Mouse (Mus musculus) embryonic facial prominence, embryonic 15.5 days (tissue): ENCODE data around the gene Tecr. TPM values are rescaled to one million over a fixed set of nuclear protein-coding genes. Genes with fewer than 3 reads are reported as not detected.
"Not testable (repeated sequence)": the region's sequence is repeated elsewhere in the genome, so short reads cannot be mapped to it uniquely, and the experiment has no call there.

ENCODE experiments used
- ATAC-seq: fragments of 200-750 bp; cut with Nextera tagmentation; 2 replicates; pipeline ENCODE4 v1.8.0; 2017; ENCODE audit warnings: low read depth, moderate TSS enrichment; ENCODE audit not compliant: insufficient number of reproducible peaks, low FRiP score, low TSS enrichment
- H3K27ac ChIP-seq: fragments of 300-500 bp; sonication (generic); replicated peaks from 2 replicates; pipeline ENCODE4 v1.5.1; 2015; ENCODE audit warnings: mild to moderate bottlenecking, inconsistent platforms
- H3K27me3 ChIP-seq: fragments of 300-500 bp; sonication (generic); 2 replicates; pipeline ENCODE4 v1.6.1; 2015; ENCODE audit warnings: inconsistent platforms
- H3K36me3 ChIP-seq: fragments of 300-500 bp; sonication (generic); 2 replicates; pipeline ENCODE4 v1.6.1; 2015; ENCODE audit warnings: mild to moderate bottlenecking, inconsistent platforms
- H3K4me1 ChIP-seq: fragments of 300-500 bp; sonication (generic); 2 replicates; pipeline ENCODE4 v1.6.1; 2015; ENCODE audit warnings: inconsistent platforms
- H3K4me2 ChIP-seq: fragments of 300-500 bp; sonication (generic); replicated peaks from 2 replicates; pipeline ENCODE4 v1.6.1; 2015; ENCODE audit warnings: mild to moderate bottlenecking, inconsistent platforms
- H3K4me3 ChIP-seq: fragments of 300-500 bp; sonication (generic); replicated peaks from 2 replicates; pipeline ENCODE4 v1.5.1; 2015; ENCODE audit warnings: mild to moderate bottlenecking, inconsistent platforms
- H3K9ac ChIP-seq: fragments of 300-500 bp; sonication (generic); 2 replicates; pipeline ENCODE4 v1.6.1; 2015; ENCODE audit warnings: inconsistent platforms
- H3K9me3 ChIP-seq: fragments of 300-500 bp; sonication (generic); replicated peaks from 2 replicates; pipeline ENCODE4 v1.6.1; 2016; ENCODE audit warnings: inconsistent platforms
- WGBS: fragments of 180-500 bp; shearing (Covaris S2); methylation state at CpG from one replicate; pipeline ENCODE4 v1.1.7; 2015; 5-methylcytosine and 5-hydroxymethylcytosine counted together
- polyA plus RNA-seq: library from polyadenylated mRNA; unstranded; fragments of >200 nt; fragmentation: Nextera tagmentation; extraction: Ambion mirVana; gene quantifications from 2 replicates; pipeline ENCODE4 v1.2.1, GENCODE M21; 2015

Tecr gene
- polyA plus RNA-seq, 1 experiment from 2014 or later: 549 TPM

- peaks cover 18% of the 10 kb centered on the region for H3K36me3 ChIP-seq
- no peak overlapping the region for H3K4me2 ChIP-seq
- H3K4me1 ChIP-seq: peaks cover 6% of the 10 kb centered on the region; the same call in 1 of the 2 replicates
- ATAC-seq: no peak
- 88% methylated on average over 2 of the region's 2 CpGs for WGBS
- no peak overlapping the region for H3K27ac ChIP-seq
- no peaks in the 10 kb centered on the region for H3K27me3 ChIP-seq
- no peak overlapping the region for H3K4me3 ChIP-seq
- H3K9me3 ChIP-seq: no peaks in the 10 kb centered on the region
- H3K9ac ChIP-seq: no peak overlapping the region
These were observed 9.3 kb upstream of the Tecr start for GRCm38 (mm10) chr8:83617111-83617510.

- Histone ChIP-seq H3K27me3 (no peaks in the 10 kb centered on the region), H3K27ac (no peak overlapping the region), H3K9me3 (no peaks in the 10 kb centered on the region), H3K9ac (no peak overlapping the region), H3K4me1 (peaks cover 1% of the 10 kb centered on the region; the same call in 1 of the 2 replicates), H3K36me3 (peaks cover 23% of the 10 kb centered on the region), H3K4me3 (no peak overlapping the region), H3K4me2 (no peak overlapping the region)
- ATAC-seq: no peak
These were observed 8.9 kb upstream of the Tecr start for GRCm38 (mm10) chr8:83616625-83617024.

- peaks cover 20% of the 10 kb centered on the region for H3K4me1 ChIP-seq
- H3K9me3 ChIP-seq: no peaks in the 10 kb centered on the region
- no peak for ATAC-seq
- no peak overlapping the region for H3K4me2 ChIP-seq
- no peak overlapping the region for H3K27ac ChIP-seq
- no peak overlapping the region for H3K4me3 ChIP-seq
- 96% methylated on average over 4 of the region's 4 CpGs for WGBS
- peaks cover 41% of the 10 kb centered on the region for H3K36me3 ChIP-seq
- no peak overlapping the region for H3K9ac ChIP-seq
- no peaks in the 10 kb centered on the region for H3K27me3 ChIP-seq
These were observed 5.9 kb upstream of the Tecr start for GRCm38 (mm10) chr8:83613695-83614094.

GRCm38 (mm10) chr8:83611921-83612320 is 4.2 kb upstream of the Tecr start:
- H3K4me1 ChIP-seq: peaks cover 25% of the 10 kb centered on the region
- no peaks in the 10 kb centered on the region for H3K9me3 ChIP-seq
- H3K4me3 ChIP-seq: no peak overlapping the region
- no peak overlapping the region for H3K27ac ChIP-seq
- H3K27me3 ChIP-seq: no peaks in the 10 kb centered on the region
- peaks cover 41% of the 10 kb centered on the region for H3K36me3 ChIP-seq
- H3K9ac ChIP-seq: no peak overlapping the region
- H3K4me2 ChIP-seq: no peak overlapping the region
- WGBS: 91% methylated on average over 4 of the region's 4 CpGs
- ATAC-seq: no peak

- Histone ChIP-seq H3K9me3 (no peaks in the 10 kb centered on the region), H3K4me3 (peak overlapping the region; percentile 64), H3K27ac (peak overlapping the region; percentile 97; the same call in 1 of the 2 replicates), H3K36me3 (peaks cover 41% of the 10 kb centered on the region), H3K4me2 (peak overlapping the region; percentile 79), H3K4me1 (peaks cover 25% of the 10 kb centered on the region), H3K27me3 (no peaks in the 10 kb centered on the region), H3K9ac (peak overlapping the region; percentile 74)
- ATAC-seq: no peak
- WGBS: 87% methylated on average over 10 of the region's 10 CpGs
These were observed 1.9 kb upstream of the Tecr start for GRCm38 (mm10) chr8:83609547-83610180.

GRCm38 (mm10) chr8:83609086-83609485 is 1.3 kb upstream of the Tecr start:
- Histone ChIP-seq H3K4me2 (peak overlapping the region; percentile 79), H3K27ac (peak overlapping the region; percentile 97), H3K4me3 (peak overlapping the region; percentile 64), H3K9ac (peak overlapping the region; percentile 74), H3K36me3 (peaks cover 41% of the 10 kb centered on the region), H3K27me3 (no peaks in the 10 kb centered on the region), H3K4me1 (peaks cover 25% of the 10 kb centered on the region), H3K9me3 (no peaks in the 10 kb centered on the region)
- 15% methylated on average over 9 of the region's 9 CpGs for WGBS
- ATAC-seq: no peak

- Histone ChIP-seq H3K27me3 (no peaks in the 10 kb centered on the region), H3K4me3 (peak overlapping the region; percentile 64), H3K4me1 (peaks cover 25% of the 10 kb centered on the region), H3K4me2 (peak overlapping the region; percentile 79), H3K9me3 (no peaks in the 10 kb centered on the region), H3K36me3 (peaks cover 36% of the 10 kb centered on the region), H3K27ac (peak overlapping the region; percentile 97), H3K9ac (peak overlapping the region; percentile 74)
- WGBS: under 1% methylated on average over 51 of the region's 51 CpGs
- peak; percentile 82 for ATAC-seq
These were observed 643 bp upstream of the Tecr start for GRCm38 (mm10) chr8:83608398-83608829.

- Histone ChIP-seq H3K9me3 (no peaks in the 10 kb centered on the region), H3K36me3 (no peaks in the 10 kb centered on the region), H3K4me1 (peaks cover 5% of the 10 kb centered on the region), H3K4me3 (no peak overlapping the region), H3K4me2 (no peak overlapping the region), H3K27me3 (no peaks in the 10 kb centered on the region), H3K27ac (peak overlapping the region; percentile 51), H3K9ac (no peak overlapping the region)
- WGBS: 67% methylated on average over 2 of the region's 2 CpGs
- no peak for ATAC-seq
These were observed 5.1 kb downstream of the Tecr start for GRCm38 (mm10) chr8:83602650-83603029.

- Histone ChIP-seq H3K27me3 (no peaks in the 10 kb centered on the region), H3K4me2 (no peak overlapping the region), H3K4me3 (no peak overlapping the region), H3K9ac (no peak overlapping the region), H3K36me3 (no peaks in the 10 kb centered on the region), H3K27ac (no peak overlapping the region), H3K4me1 (no peaks in the 10 kb centered on the region), H3K9me3 (no peaks in the 10 kb centered on the region)
- ATAC-seq: no peak
These were observed 8.0 kb downstream of the Tecr start for GRCm38 (mm10) chr8:83599814-83600213.

GRCm38 (mm10) chr8:83598146-83598545 is 9.6 kb downstream of the Tecr start:
- no peaks in the 10 kb centered on the region for H3K27me3 ChIP-seq
- H3K36me3 ChIP-seq: no peaks in the 10 kb centered on the region
- no peak overlapping the region for H3K27ac ChIP-seq
- H3K4me2 ChIP-seq: no peak overlapping the region
- no peaks in the 10 kb centered on the region for H3K9me3 ChIP-seq
- no peak overlapping the region for H3K4me3 ChIP-seq
- no peaks in the 10 kb centered on the region for H3K4me1 ChIP-seq
- 38% methylated on average over 1 of the region's 1 CpGs for WGBS
- H3K9ac ChIP-seq: no peak overlapping the region
- ATAC-seq: no peak

- no peak for ATAC-seq
- Histone ChIP-seq H3K4me2 (no peak overlapping the region), H3K9me3 (no peaks in the 10 kb centered on the region), H3K27me3 (no peaks in the 10 kb centered on the region), H3K4me1 (peaks cover 15% of the 10 kb centered on the region), H3K27ac (no peak overlapping the region), H3K4me3 (no peak overlapping the region), H3K36me3 (no peaks in the 10 kb centered on the region), H3K9ac (no peak overlapping the region)
- 25% methylated on average over 3 of the region's 3 CpGs for WGBS
These were observed 11.4 kb downstream of the Tecr start for GRCm38 (mm10) chr8:83596369-83596768.

GRCm38 (mm10) chr8:83595050-83595345 is 12.8 kb downstream of the Tecr start:
- H3K27ac ChIP-seq: peak overlapping the region; percentile 80
- peaks cover 25% of the 10 kb centered on the region for H3K4me1 ChIP-seq
- not testable (repeated sequence) for ATAC-seq, H3K27me3 ChIP-seq, H3K9ac ChIP-seq, H3K36me3 ChIP-seq, H3K9me3 ChIP-seq
- 49% methylated on average over 3 of the region's 3 CpGs for WGBS
- H3K4me3 ChIP-seq: peak overlapping the region; percentile 61
- peak overlapping the region; percentile 77 for H3K4me2 ChIP-seq
